Mouse (Mus musculus): ENCODE measurements around the gene Fam102b.

DNA sequence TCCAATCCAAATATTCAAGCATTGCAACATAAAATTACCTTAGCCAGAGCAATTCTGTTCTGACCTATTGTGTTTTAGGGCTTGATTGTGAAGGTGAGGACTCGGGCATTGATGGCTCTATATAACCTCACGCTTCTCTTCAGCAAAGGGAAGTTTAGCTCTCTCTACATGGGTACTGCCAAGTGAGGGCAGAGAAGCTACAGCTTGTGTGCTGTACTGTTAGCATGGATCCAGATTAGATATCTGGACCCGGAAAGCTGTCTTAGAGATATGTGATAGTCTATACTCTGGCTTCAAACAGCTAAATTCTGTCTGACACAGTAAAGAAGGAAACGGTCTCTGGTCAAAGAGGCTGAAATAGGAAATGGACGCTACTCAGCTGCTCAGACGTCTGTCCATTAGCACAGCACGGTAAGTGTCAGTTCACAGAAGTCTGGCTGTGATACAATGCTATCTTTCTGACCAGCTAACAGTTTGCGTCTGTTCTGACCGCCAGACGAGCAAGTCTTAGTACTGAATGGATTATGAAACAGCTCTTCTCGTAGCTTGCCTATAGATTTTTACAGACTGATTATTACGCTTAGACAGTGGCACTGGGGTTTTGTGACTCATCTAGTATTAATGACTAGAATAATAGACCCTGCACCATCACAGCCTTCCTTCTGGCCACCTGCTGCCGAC, 53.3 kb downstream of the Fam102b start:
- TF ChIP-seq CTCF (IDR thresholded peaks at IDR 0.05; ENCODE audit: control insufficient read depth, insufficient read depth, insufficient read length) (no peak), USF1 (IDR thresholded peaks at IDR 0.05; ENCODE audit: low read depth) (no peak), MAX (IDR thresholded peaks at IDR 0.05) (no peak), CEBPB (IDR thresholded peaks at IDR 0.05; ENCODE audit: low read depth) (no peak)
